Mouse (Mus musculus): ENCODE measurements around the gene Megf11. TPM values are rescaled to one million over a fixed set of nuclear protein-coding genes. Genes with fewer than 3 reads are reported as not detected.

Gene Megf11
- polyA plus RNA-seq, 1 experiment from 2014 or later: 0.92 TPM

- WGBS: 67% methylated on average over 8 of the region's 8 CpGs
Measured at GRCm38 (mm10) chr9:64568467-64569260, 183.2 kb downstream of the Megf11 start.

GRCm38 (mm10) chr9:64570448-64570847, 185.0 kb downstream of the Megf11 start:
- H3K27ac ChIP-seq (replicated peaks in 1 of 2; ENCODE audit: control insufficient read depth in 1 of 2, insufficient read depth in 1 of 2, low read depth in 2 of 2, low read length in 2 of 2): no peak overlapping the region
- no peak overlapping the region for H3K9ac ChIP-seq (ENCODE audit: low read length)
- no peaks in the 10 kb centered on the region; the same call in 1 of the 2 replicates for H3K27me3 ChIP-seq (ENCODE audit: control insufficient read depth, insufficient read depth, low read length)
- H3K4me2 ChIP-seq (ENCODE audit: low read length): no peak overlapping the region
- no peak for ATAC-seq (ENCODE audit: insufficient number of reproducible peaks, insufficient read depth, low FRiP score, low read depth)
- WGBS: 33% methylated on average over 4 of the region's 4 CpGs
- H3K4me1 ChIP-seq (ENCODE audit: control insufficient read depth in 2 of 2, insufficient read depth in 2 of 2, low read length in 2 of 2): peaks cover 10 to 18% of the 10 kb centered on the region in 2 experiments
- H3K36me3 ChIP-seq (ENCODE audit: control insufficient read depth, insufficient read depth, low read length): no peaks in the 10 kb centered on the region
- H3K9me3 ChIP-seq (ENCODE audit: control insufficient read depth, low read length): no peaks in the 10 kb centered on the region
- H3K4me3 ChIP-seq (ENCODE audit: control insufficient read depth in 1 of 2, insufficient read depth in 1 of 2, low read depth in 1 of 2, low read length in 2 of 2): no peak overlapping the region

More at GRCm38 (mm10) chr9:64568467-64569260, 183.2 kb downstream of the Megf11 start:
- peaks cover 10 to 18% of the 10 kb centered on the region in 2 experiments for H3K4me1 ChIP-seq (ENCODE audit: control insufficient read depth in 2 of 2, insufficient read depth in 2 of 2, low read length in 2 of 2)
- H3K9ac ChIP-seq (ENCODE audit: low read length): no peak overlapping the region
- H3K27me3 ChIP-seq (ENCODE audit: control insufficient read depth, insufficient read depth, low read length): no peaks in the 10 kb centered on the region; the same call in 1 of the 2 replicates
- H3K36me3 ChIP-seq (ENCODE audit: control insufficient read depth, insufficient read depth, low read length): no peaks in the 10 kb centered on the region
- H3K27ac ChIP-seq (replicated peaks in 1 of 2; ENCODE audit: control insufficient read depth in 1 of 2, insufficient read depth in 1 of 2, low read depth in 2 of 2, low read length in 2 of 2): no peak overlapping the region
- ATAC-seq (ENCODE audit: insufficient number of reproducible peaks, insufficient read depth, low FRiP score, low read depth): no peak
- no peak overlapping the region for H3K4me3 ChIP-seq (ENCODE audit: control insufficient read depth in 1 of 2, insufficient read depth in 1 of 2, low read depth in 1 of 2, low read length in 2 of 2)
- no peak overlapping the region for H3K4me2 ChIP-seq (ENCODE audit: low read length)
- no peaks in the 10 kb centered on the region for H3K9me3 ChIP-seq (ENCODE audit: control insufficient read depth, low read length)

- no peaks in the 10 kb centered on the region; the same call in 1 of the 2 replicates for H3K27me3 ChIP-seq (ENCODE audit: control insufficient read depth, insufficient read depth, low read length)
- no peak overlapping the region for H3K9ac ChIP-seq (ENCODE audit: low read length)
- no peak overlapping the region for H3K4me2 ChIP-seq (ENCODE audit: low read length)
- H3K27ac ChIP-seq (replicated peaks in 1 of 2; ENCODE audit: control insufficient read depth in 1 of 2, insufficient read depth in 1 of 2, low read depth in 2 of 2, low read length in 2 of 2): no peak overlapping the region
- WGBS: 79% methylated on average over 8 of the region's 8 CpGs
- no peaks in the 10 kb centered on the region for H3K9me3 ChIP-seq (ENCODE audit: control insufficient read depth, low read length)
- H3K4me3 ChIP-seq (ENCODE audit: control insufficient read depth in 1 of 2, insufficient read depth in 1 of 2, low read depth in 1 of 2, low read length in 2 of 2): no peak overlapping the region
- peaks cover 10 to 18% of the 10 kb centered on the region in 2 experiments for H3K4me1 ChIP-seq (ENCODE audit: control insufficient read depth in 2 of 2, insufficient read depth in 2 of 2, low read length in 2 of 2)
- no peaks in the 10 kb centered on the region for H3K36me3 ChIP-seq (ENCODE audit: control insufficient read depth, insufficient read depth, low read length)
- no peak for ATAC-seq (ENCODE audit: insufficient number of reproducible peaks, insufficient read depth, low FRiP score, low read depth)
Measured at GRCm38 (mm10) chr9:64571091-64571490, 185.7 kb downstream of the Megf11 start.

- no peak overlapping the region for H3K4me3 ChIP-seq (ENCODE audit: control insufficient read depth in 1 of 2, insufficient read depth in 1 of 2, low read depth in 1 of 2, low read length in 2 of 2)
- WGBS: 47% methylated on average over 7 of the region's 7 CpGs
- H3K9ac ChIP-seq (ENCODE audit: low read length): no peak overlapping the region
- H3K4me2 ChIP-seq (ENCODE audit: low read length): no peak overlapping the region
- H3K27ac ChIP-seq (replicated peaks in 1 of 2; ENCODE audit: control insufficient read depth in 1 of 2, insufficient read depth in 1 of 2, low read depth in 2 of 2, low read length in 2 of 2): 0 out of 4 replicates have a peak overlapping the region, but pooled peaks of 1 of the 2 experiments have one; percentile 2
- H3K4me1 ChIP-seq (ENCODE audit: control insufficient read depth in 2 of 2, insufficient read depth in 2 of 2, low read length in 2 of 2): peaks cover 10 to 22% of the 10 kb centered on the region in 2 experiments
- H3K36me3 ChIP-seq (ENCODE audit: control insufficient read depth, insufficient read depth, low read length): no peaks in the 10 kb centered on the region
- H3K9me3 ChIP-seq (ENCODE audit: control insufficient read depth, low read length): no peaks in the 10 kb centered on the region
- no peaks in the 10 kb centered on the region; the same call in 1 of the 2 replicates for H3K27me3 ChIP-seq (ENCODE audit: control insufficient read depth, insufficient read depth, low read length)
- peak; percentile 86 for ATAC-seq (ENCODE audit: insufficient number of reproducible peaks, insufficient read depth, low FRiP score, low read depth)
Measured at GRCm38 (mm10) chr9:64572629-64573190, 187.3 kb downstream of the Megf11 start.

DNA sequence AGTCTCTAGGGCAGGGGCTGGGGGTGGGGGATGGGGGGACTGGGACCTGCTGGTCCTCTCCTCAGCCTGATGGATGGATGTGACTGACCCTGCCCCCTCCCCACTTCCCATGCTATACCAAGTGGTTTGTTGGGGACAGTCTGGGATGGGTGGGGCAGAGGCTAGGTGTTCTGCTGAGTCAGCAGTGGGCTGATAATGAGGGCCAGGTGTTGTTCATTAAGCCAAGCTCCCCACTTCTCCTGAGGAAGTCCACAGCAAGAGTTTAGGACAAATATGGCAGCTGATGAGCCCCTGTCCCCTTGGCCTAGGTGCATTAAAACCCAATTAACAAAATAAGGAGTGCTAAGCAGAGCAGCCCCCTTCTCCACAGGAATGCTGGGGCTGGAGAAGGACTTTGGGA, 190.2 kb downstream of the Megf11 start:
- no peak for ATAC-seq (ENCODE audit: insufficient number of reproducible peaks, insufficient read depth, low FRiP score, low read depth)
- no peak overlapping the region for H3K27ac ChIP-seq (replicated peaks in 1 of 2; ENCODE audit: control insufficient read depth in 1 of 2, insufficient read depth in 1 of 2, low read depth in 2 of 2, low read length in 2 of 2)
- no peaks in the 10 kb centered on the region; the same call in 1 of the 2 replicates for H3K27me3 ChIP-seq (ENCODE audit: control insufficient read depth, insufficient read depth, low read length)
- no peaks in the 10 kb centered on the region for H3K36me3 ChIP-seq (ENCODE audit: control insufficient read depth, insufficient read depth, low read length)
- no peaks in the 10 kb centered on the region for H3K9me3 ChIP-seq (ENCODE audit: control insufficient read depth, low read length)
- H3K4me1 ChIP-seq (ENCODE audit: control insufficient read depth in 2 of 2, insufficient read depth in 2 of 2, low read length in 2 of 2): peaks cover 6 to 19% of the 10 kb centered on the region in 2 experiments
- no peak overlapping the region for H3K9ac ChIP-seq (ENCODE audit: low read length)
- H3K4me3 ChIP-seq (ENCODE audit: control insufficient read depth in 1 of 2, insufficient read depth in 1 of 2, low read depth in 1 of 2, low read length in 2 of 2): no peak overlapping the region
- no peak overlapping the region for H3K4me2 ChIP-seq (ENCODE audit: low read length)

DNA sequence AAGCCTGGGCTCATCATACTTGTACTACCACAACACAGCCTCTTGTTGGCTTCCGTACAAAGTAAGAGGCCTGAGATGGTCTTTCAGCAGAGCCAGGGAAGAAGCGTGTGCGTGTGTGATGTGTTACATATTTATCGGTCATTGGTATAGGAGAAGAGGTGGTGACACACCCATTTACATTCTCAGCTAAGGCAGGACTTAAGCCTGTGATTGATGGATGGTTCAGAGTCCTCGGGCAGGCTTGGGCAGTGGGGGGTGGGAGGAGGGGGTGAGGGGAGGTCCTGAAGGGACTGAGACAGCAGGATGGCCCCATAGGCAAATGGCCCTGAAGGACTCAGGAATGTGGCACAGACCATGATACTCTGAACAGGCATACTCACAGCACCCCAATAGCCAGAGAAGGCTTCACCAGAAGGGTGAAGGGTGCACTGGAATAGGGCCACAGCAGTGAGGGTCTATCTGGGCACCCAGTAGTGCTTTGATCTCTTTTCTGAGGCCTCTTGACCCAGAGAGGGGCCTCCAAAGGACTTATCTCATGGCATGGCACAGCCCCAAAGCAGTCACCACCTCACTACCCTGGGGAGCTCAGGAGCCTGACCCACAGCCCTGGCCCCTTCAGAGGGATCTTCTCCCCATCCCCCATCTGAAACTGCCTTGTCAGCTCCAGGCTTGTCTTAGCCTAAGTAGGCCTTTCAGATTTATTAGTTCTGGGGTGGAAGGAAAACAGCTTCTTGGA, 190.9 kb downstream of the Megf11 start:
- Histone ChIP-seq H3K27ac (replicated peaks in 1 of 2; ENCODE audit: control insufficient read depth in 1 of 2, insufficient read depth in 1 of 2, low read depth in 2 of 2, low read length in 2 of 2) (no peak overlapping the region), H3K4me2 (ENCODE audit: low read length) (no peak overlapping the region), H3K4me1 (ENCODE audit: control insufficient read depth in 2 of 2, insufficient read depth in 2 of 2, low read length in 2 of 2) (peaks cover 6 to 18% of the 10 kb centered on the region in 2 experiments), H3K9ac (ENCODE audit: low read length) (no peak overlapping the region), H3K36me3 (ENCODE audit: control insufficient read depth, insufficient read depth, low read length) (no peaks in the 10 kb centered on the region), H3K4me3 (ENCODE audit: control insufficient read depth in 1 of 2, insufficient read depth in 1 of 2, low read depth in 1 of 2, low read length in 2 of 2) (no peak overlapping the region), H3K9me3 (ENCODE audit: control insufficient read depth, low read length) (no peaks in the 10 kb centered on the region), H3K27me3 (ENCODE audit: control insufficient read depth, insufficient read depth, low read length) (no peaks in the 10 kb centered on the region)
- 55% methylated on average over 5 of the region's 5 CpGs for WGBS
- no peak for ATAC-seq (ENCODE audit: insufficient number of reproducible peaks, insufficient read depth, low FRiP score, low read depth)

GRCm38 (mm10) chr9:64577156-64577555, 191.7 kb downstream of the Megf11 start:
- Histone ChIP-seq H3K4me2 (ENCODE audit: low read length) (no peak overlapping the region), H3K9ac (ENCODE audit: low read length) (no peak overlapping the region), H3K4me3 (ENCODE audit: control insufficient read depth in 1 of 2, insufficient read depth in 1 of 2, low read depth in 1 of 2, low read length in 2 of 2) (no peak overlapping the region), H3K36me3 (ENCODE audit: control insufficient read depth, insufficient read depth, low read length) (no peaks in the 10 kb centered on the region), H3K4me1 (ENCODE audit: control insufficient read depth in 2 of 2, insufficient read depth in 2 of 2, low read length in 2 of 2) (peaks cover 6 to 12% of the 10 kb centered on the region in 2 experiments), H3K9me3 (ENCODE audit: control insufficient read depth, low read length) (no peaks in the 10 kb centered on the region), H3K27ac (replicated peaks in 1 of 2; ENCODE audit: control insufficient read depth in 1 of 2, insufficient read depth in 1 of 2, low read depth in 2 of 2, low read length in 2 of 2) (no peak overlapping the region), H3K27me3 (ENCODE audit: control insufficient read depth, insufficient read depth, low read length) (no peaks in the 10 kb centered on the region)
- 86% methylated on average over 3 of the region's 3 CpGs for WGBS
- no peak for ATAC-seq (ENCODE audit: insufficient number of reproducible peaks, insufficient read depth, low FRiP score, low read depth)

Measured in heart, embryonic 14.5 days (tissue).